Mouse (Mus musculus) heart, postnatal 4 days (tissue): ENCODE measurements around the gene Fbxw22. TPM values are rescaled to one million over a fixed set of nuclear protein-coding genes. Genes with fewer than 3 reads are reported as not detected.
"Not testable (repeated sequence)": the region's sequence is repeated elsewhere in the genome, so short reads cannot be mapped to it uniquely, and the experiment has no call there.

Experiments
- DNase-seq: peaks from one replicate; pipeline ENCODE4 v3.0.0; 2021
- total RNA-seq, 2 experiments: library from RNA; stranded (reverse); gene quantifications; 2 replicates each; pipeline ENCODE4 v1.2.3; 2021

Fbxw22 gene
- not detected for total RNA-seq

GRCm38 (mm10) chr9:109404196-109404595 lies at the start of gene Fbxw22:
Fbxw22 (minus strand) TSS chr9:109404296.
- DNase-seq = not testable (repeated sequence)

DNA sequence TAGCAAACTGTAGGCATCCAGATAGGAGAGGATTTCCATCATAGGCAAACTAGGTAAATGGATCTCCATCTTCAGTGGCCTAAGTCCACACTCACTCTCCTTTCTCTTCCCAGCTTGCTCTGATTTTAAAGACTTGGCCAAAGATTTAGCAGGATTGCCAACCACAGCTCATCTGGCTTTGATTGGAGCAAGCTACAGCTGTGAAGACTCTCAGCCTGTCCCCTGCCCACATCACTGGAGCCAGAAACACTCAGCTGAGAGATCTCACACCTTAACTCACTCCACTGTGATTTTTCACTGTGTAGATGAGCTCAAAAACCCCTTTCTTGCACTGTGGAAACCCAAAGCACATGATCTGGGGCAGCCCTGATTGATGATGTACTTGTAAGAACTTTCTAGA lies 44.9 kb upstream of the Fbxw22 start, which contains the start of gene Fbxw16:
Gene Fbxw16, minus strand, starts transcription at position 101 of the 400 bp plus-strand sequence.
- no peak for DNase-seq

- DNase-seq = no peak
Observed at GRCm38 (mm10) chr9:109432956-109433355, 28.9 kb upstream of the Fbxw22 start.

- not testable (repeated sequence) for DNase-seq
Observed at GRCm38 (mm10) chr9:109339559-109339958, 64.5 kb downstream of the Fbxw22 start, which contains the start of gene Fbxw28. Fbxw28 (minus strand) TSS chr9:109339659.

Other genes with a start within 250 kb of the Fbxw22 start
- gene Fbxw21, start 242.3 kb downstream of the Fbxw22 start, total RNA-seq = not detected
- gene Fbxw13, start 208.3 kb downstream of the Fbxw22 start, total RNA-seq = not detected
- gene Fbxw20, start 169.5 kb downstream of the Fbxw22 start, total RNA-seq = not detected
- not detected for gene Fbxw14, start 116.6 kb downstream of the Fbxw22 start, total RNA-seq
- not detected for gene Fbxw28, start 64.6 kb downstream of the Fbxw22 start, total RNA-seq
- gene Fbxw16, start 44.8 kb upstream of the Fbxw22 start, total RNA-seq = not detected
- not detected for gene Fbxw19, start 91.6 kb upstream of the Fbxw22 start, total RNA-seq
- not detected for gene Fbxw15, start 164.0 kb upstream of the Fbxw22 start, total RNA-seq
- gene Fbxw24, start 221.8 kb upstream of the Fbxw22 start, total RNA-seq = not detected